Mouse (Mus musculus): ENCODE measurements around the gene Lgr5.

Gene Lgr5

GRCm38 (mm10) chr10:115493778-115494141 lies 93.8 kb downstream of the Lgr5 start:
- no peak for DNase-seq

- no peak for DNase-seq
Measured at GRCm38 (mm10) chr10:115492956-115493777, 94.4 kb downstream of the Lgr5 start.

DNA sequence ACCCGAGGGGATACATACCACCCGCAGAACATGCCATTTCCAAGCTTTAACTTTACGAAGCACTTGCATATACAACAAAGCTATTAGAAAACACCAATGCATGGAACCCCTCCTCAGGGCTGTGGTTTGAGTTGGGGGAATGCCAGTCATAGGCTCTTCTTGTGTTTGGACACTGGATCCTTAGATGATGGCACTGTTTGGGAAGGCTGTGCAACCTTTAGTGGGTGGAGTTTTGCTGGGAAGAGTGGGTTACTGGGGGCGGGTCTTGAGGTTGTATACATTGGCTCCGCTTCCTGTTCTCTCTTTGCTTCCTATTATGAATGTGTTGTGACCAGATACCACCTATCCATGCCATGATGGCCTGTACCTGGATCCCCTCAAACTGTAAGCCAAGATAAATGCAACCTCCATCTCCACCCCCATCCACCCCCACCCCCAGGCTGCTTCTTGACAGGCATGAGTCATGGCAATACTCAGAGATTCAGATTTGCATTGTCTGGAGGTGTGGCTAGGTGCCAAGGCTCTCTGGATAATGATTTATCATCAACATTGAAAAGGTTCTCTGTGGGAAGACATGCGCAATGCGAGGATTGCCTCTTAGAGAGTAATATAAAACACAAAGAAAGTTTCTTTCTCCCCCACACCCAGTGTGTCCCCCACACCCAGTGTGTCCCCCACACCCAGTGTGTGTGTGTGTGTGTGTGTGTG lies 95.6 kb downstream of the Lgr5 start:
- no peak for DNase-seq

- DNase-seq: no peak
Measured at GRCm38 (mm10) chr10:115485602-115486001, 102.0 kb downstream of the Lgr5 start.

DNA sequence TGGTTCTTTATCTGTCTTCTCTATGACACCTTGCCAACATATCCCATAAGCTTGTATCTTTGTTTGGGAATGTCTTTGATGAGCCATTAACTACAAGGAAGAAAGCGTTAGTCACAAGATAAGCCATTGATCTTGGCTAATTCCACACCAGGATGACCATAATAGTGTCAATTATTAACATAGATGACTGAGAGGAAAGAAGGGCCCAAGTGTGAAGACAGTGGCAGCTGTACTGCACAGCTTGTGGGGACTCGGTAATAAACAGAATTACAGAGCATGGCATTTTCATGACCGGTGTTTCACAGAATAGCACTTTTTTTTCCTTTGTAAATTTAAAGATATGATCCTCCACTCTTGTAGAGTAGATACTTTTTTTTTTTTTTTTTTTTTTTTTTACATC lies 102.9 kb downstream of the Lgr5 start:
- no peak for DNase-seq

- peak; percentile 48 to 57 for DNase-seq
Measured at GRCm38 (mm10) chr10:115478441-115479141, 109.0 kb downstream of the Lgr5 start.

- no peak for DNase-seq
Measured at GRCm38 (mm10) chr10:115476506-115476905, 111.1 kb downstream of the Lgr5 start.

- DNase-seq: no peak
Measured at GRCm38 (mm10) chr10:115475000-115475550, 112.5 kb downstream of the Lgr5 start.

DNA sequence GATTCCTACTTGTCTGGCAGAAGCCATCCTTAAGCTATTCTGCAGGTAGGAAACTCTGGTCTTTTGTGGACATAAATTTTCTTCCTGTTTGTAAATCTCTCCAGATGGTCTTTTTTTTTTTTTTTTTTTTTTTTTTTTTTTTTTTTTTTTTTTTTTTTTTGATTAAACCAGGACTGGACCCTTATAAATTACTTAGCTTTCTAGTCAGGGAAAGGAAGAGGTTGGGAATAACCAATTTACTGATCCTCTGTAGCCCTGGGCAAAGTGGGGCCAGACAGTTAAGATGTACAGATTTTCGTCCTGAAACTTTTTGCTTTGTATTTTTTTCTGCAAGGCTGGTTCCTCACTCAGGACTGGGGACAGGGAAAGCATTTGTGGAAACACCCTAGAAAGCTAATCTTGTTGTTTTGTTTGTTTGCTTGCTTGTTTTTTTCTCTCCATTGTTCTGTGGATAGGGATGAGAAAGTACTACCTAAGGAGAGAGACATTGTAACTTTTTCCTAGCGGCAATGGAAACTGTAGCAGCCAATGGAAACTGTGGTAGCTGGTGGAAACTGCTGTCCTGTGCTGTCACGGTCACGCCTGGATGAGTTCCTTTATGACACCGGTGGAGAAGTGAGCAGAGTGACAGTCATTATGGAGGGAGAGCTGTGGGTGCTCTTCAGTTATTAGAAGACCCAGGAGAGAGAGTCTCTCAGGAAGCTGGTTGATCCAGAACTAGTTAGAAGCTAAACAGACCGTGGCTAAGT lies 114.2 kb downstream of the Lgr5 start:
- no peak for DNase-seq

DNA sequence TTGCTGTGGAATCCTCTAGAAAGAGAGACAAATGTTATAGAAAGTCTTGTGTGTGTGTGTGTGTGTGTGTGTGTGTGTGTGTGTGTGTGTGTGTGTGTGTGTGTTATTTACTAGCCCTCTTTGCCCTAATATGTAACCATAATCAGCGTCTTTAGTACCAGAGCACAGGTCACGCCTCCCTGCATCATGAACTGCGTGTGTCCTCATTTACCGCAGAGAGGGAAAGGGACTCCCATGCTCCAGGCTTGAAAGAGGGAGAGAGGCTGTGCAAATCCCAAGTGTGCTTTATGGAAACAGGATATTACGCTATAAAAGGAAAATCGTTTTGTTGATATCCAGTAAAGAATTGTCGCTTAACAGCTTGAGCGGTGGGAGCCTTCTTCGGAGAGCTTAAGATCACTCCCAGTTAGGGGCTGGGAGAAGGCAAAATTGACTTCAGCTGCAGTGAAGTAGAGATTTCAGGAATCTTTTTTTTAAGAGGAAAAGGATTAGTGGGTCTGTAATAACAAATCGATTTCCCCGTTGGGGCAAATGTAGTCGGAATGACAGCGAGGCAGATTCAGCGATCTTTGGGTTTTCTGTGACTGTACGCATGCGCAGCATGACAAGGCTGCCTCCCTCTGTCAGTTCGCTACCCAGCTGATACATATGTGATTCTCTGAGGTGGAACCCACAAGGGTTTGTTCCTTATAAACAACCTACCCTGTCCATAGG lies 116.8 kb downstream of the Lgr5 start:
- DNase-seq: peak in 1 of 2 experiments; percentile 39

DNA sequence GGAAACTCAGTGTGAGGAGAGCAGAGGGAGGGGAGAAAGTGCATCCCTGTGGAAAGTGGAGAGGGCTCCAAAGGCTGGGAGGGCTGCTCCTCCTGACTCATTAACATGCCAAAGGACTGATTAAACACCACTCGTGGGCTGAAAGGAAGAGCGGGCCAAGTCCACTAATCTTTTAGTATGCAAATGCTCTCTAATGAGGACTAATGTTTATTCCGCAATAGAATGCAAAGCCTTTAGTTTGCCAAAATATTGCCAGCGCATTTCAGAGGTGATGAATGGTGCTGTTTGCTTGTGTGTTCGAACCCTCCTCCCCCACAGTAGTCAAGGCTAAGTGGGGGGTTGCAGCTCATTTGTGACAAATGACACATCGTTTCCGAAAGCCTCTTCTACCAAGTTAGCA lies 118.5 kb downstream of the Lgr5 start:
- DNase-seq: peak in 1 of 2 experiments; percentile 17

DNA sequence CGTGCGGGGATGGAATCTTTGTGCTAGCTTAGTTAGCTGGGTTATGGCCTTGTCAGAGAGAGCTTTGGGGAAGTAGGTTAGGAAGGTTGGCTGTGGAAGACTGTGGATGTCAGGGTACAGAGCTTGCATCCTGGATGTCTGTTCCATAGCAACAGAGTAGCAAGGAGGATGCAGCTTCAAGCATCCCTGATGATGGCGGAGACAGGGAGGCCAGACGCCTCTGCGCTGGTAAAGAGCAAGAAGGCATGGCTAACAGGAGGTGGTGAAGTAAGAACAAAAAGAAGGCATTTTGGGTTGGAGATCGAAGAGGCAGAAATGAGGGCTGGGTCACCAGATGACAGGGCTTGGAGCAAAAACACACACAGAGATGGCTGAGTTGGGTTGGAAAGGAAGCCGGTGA lies 118.9 kb downstream of the Lgr5 start:
- DNase-seq: no peak

DNA sequence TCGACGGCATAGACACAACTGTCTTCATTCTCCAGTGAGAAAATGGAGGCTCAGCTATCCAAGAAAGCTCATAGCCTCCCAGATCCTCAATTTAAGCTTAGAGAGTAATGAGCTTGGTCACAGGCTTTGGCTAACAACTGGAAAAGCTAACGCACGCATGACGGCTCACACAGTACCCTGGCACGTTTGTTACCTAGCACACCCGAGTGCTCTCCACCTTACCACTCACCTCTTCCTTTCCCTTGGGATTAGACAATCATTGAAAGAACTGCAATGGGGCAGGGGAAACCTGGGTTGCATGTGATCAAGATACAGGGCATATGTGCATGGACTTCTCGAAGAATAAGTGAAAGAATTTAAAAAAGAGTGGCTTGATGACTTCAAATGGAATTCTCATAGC lies 119.6 kb downstream of the Lgr5 start:
- no peak for DNase-seq

DNA sequence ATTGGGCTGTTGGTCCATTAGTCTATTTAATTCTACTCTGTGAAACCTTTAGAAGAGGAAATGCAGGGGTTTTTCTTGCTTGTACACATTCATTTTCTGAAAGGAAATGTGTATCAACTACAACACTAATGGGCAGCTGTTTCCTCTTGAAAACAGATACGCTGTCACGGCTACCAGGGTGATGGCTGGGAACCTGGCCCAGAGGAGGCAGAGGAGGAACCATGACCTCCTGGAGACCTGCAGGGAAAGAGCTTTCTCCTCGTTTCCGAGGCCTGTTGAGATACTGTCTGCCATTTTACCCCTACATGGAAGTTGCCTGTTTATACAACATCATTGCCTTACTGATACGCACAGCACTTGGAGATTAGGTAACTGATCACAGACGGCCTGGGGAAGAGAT lies 121.8 kb downstream of the Lgr5 start:
- DNase-seq: no peak

- DNase-seq: no peak
Measured at GRCm38 (mm10) chr10:115465072-115465471, 122.5 kb downstream of the Lgr5 start.

- no peak for DNase-seq
Measured at GRCm38 (mm10) chr10:115462646-115463045, 124.9 kb downstream of the Lgr5 start.

DNA sequence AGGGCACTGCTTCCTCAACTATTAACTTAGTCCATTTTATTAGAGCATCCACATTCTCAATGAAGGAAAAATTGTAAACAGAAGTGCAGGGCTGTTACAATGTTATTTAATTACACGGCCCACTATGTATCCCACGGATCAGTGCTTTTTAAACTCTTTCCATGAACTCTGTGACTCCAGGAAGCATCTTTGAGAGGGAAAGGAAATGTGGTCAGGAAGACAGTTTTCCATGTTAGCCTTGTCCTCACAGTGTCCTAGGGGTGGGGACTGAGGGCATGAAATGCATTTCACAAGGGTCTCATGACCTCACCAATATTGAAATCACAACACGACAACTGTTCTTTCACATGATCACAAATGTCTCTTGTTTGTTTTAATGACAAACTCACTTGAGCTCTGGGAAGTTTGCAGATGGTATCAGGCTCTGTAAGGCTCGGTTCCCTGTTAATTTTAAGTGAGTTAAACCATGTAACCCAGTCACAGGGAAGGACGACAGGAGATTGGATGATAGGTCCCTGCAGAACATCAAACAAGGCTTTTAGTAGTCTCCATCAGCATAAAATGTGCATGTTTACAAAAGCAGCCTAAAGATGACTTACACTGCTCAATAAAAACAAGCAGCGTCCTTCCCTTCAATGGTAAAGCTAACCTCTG lies 130.1 kb downstream of the Lgr5 start:
- DNase-seq: no peak

- no peak for DNase-seq
Measured at GRCm38 (mm10) chr10:115448614-115449013, 139.0 kb downstream of the Lgr5 start.

GRCm38 (mm10) chr10:115437286-115437685 lies 150.3 kb downstream of the Lgr5 start:
- DNase-seq: peak; percentile 5 to 11

DNA sequence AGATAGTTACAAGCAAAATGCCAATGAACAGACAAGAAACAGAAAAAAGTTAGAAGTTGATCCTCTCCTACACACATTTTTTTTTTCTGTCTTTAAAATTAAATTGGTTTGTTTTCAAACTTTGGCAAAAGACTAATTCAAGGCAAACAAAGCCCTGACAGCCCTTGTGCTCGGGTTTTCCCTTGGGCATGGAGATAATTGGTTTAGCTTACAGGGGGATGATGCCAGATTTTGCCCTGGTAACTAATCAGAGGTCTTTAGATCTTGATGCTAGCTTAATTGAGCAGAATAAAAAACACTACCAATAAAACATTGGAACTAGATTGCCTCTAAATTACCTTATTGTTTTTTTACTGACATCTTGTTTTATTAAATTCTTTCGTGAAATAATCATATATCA lies 162.2 kb downstream of the Lgr5 start:
- no peak for DNase-seq

- no peak for DNase-seq
Measured at GRCm38 (mm10) chr10:115421976-115422375, 165.6 kb downstream of the Lgr5 start.
